Mouse (Mus musculus) G1E (cell line): ENCODE results near the gene Pknox2.

Experiments
- GATA2 ChIP-seq: IDR thresholded peaks from 2 replicates; pipeline ENCODE4 v1.6.1; 2012; ENCODE audit warnings: low read depth, low read length, inconsistent platforms, borderline replicate concordance
- POLR2AphosphoS5 ChIP-seq: IDR thresholded peaks from 2 replicates; pipeline ENCODE4 v1.6.1; 2012; ENCODE audit warnings: low read depth, low read length, inconsistent platforms; ENCODE audit not compliant: insufficient replicate concordance

- no peak for TF ChIP-seq GATA2
- no peak for TF ChIP-seq POLR2AphosphoS5
These were observed 175.1 kb downstream of the Pknox2 start for GRCm38 (mm10) chr9:36972089-36972488.
